Mouse (Mus musculus) natural killer cell, adult 2 months (primary cell): Measurements from ENCODE around the gene Gm21974.
A peak's percentile ranks its signal among the peaks of the same experiment; 100 is the strongest.
"Not testable (repeated sequence)": the region's sequence is repeated elsewhere in the genome, so short reads cannot be mapped to it uniquely, and the experiment has no call there.

Source experiments
- DNase-seq, 2 experiments: peaks; one replicate each; pipeline ENCODE4 v3.0.0; 2022; ENCODE audit warnings: low spot score in 2 of 2

Gene Gm21974

DNA sequence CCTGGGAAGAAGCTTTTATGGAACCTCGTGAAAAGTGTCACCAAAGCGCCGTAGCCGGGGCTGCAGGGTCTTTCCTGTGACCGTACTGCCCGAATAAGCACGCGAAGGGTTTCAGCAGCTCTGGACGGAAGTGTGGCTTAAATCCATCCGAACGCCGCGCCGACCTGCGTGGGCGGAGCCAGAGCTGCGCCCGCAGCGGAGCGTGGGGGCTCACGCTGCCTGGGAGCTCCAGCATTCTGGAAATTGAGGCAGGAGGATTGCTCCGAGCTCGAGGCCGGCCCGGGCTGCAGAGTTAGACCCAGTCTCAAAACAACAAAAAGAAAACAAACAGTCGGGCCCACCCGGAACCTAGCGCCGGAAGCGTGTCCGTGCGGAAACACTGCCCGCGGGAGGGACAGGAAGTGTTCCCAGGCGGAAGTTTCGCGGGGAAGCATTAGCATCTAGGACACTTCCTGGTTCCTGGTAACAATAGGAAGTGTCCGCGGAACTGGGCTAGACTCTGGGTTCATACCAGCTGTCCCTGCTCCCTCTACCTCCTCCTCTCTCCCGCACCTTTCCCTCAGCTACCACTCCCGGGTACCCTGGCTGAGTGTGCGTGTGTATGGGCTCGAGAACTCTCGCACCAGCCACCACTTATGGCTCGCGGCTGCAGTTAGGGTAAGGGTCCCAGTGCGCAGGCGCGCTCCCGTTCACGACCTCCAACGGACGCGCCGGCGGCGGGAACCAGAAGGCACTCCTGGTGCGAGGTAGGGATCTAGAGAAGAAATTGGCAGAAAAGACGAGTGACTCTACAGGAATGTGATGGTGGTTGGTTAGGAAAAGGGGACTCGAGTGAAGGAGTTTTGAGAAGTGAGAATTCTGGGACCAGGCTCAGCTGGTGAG, 18.5 kb downstream of the Gm21974 start, which contains the start of gene Zfp668:
TSS of gene Zfp668 (minus strand) at position 362 of the 882 bp plus-strand sequence.
- DNase-seq, result peak; percentile 88 to 90

DNA sequence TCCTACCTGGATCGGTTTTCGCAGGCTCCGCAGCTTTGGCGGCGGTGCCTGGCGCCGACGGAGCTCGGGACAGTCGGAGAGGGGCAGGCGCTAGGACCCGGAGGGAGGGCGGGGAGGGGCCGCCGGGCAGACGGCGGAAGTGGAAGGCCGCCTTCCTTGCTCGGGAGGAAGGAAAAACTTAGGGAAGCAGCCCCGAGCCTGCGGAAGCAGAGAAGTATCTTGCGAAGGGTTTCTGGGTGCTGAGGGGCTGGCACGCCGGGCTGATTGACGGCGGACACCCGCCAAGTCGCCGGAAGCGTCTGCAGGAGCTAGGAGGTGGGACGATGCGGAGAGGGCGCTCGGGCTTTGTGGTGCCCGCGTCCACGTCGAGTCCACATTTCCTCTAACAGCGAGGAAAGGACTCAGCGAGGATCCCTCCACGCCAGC, 19.2 kb downstream of the Gm21974 start, which contains the start of gene Zfp646:
TSS of gene Zfp646 (plus strand) at position 181 of the 426 bp plus-strand sequence.
- DNase-seq, result peak; percentile 62 to 67

DNA sequence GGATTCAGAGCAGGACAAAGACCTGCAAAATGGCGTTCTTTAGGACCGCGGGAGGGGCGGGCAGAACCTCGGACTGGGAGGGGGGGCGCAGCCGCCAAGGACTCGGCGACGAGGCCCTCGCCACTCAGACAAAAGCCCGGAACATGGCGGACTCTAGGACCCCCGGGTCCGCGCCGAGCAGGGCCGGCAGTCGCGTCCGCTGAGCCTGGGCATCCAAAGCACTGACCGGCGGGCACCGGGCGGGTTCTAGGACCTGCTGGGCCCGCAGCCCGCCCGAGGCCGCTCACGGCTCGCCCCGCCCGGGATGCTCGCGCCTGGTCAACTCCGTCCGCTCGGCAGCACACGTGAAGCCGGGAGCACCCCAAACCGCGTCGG, 19.6 kb downstream of the Gm21974 start:
- peak; percentile 87 to 88 for DNase-seq

DNA sequence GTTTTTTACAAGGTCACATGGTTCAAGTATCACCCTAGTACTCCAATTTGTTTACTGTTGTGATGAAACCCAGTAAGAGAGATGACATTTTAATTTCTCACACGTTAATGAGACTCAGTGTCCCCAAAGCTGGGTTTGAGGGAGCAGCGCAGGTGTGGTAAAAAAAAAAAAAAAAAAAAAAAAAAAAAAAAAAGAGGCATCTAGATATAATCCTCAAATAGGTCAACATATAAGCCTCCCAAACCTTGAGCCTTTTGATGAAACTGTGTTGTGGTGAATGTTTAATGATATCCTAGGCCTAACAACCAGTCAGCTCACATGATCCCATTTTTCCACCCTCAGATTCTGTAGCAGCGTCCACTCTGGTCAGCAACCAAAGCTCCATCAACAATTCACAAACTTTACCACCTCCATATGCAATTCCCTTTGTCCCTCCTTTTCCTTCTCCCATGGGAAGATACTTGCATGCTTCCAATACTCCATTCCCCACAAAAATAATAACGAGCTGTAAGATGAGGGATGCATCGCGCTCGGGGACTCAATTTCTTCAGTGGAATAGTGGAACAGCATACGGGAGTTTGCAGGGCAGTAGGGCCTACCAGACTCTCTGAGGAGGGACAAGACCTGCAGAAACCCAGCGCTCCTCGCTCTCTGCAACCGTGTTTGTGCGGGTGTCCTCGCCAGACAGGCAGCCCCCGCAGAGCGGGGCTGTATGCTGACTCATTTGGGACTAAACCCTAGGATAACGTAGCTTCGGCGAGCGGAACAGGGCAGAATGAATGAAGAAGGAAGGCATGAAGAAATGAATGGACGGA, 20.2 kb downstream of the Gm21974 start:
- no peak for DNase-seq

DNA sequence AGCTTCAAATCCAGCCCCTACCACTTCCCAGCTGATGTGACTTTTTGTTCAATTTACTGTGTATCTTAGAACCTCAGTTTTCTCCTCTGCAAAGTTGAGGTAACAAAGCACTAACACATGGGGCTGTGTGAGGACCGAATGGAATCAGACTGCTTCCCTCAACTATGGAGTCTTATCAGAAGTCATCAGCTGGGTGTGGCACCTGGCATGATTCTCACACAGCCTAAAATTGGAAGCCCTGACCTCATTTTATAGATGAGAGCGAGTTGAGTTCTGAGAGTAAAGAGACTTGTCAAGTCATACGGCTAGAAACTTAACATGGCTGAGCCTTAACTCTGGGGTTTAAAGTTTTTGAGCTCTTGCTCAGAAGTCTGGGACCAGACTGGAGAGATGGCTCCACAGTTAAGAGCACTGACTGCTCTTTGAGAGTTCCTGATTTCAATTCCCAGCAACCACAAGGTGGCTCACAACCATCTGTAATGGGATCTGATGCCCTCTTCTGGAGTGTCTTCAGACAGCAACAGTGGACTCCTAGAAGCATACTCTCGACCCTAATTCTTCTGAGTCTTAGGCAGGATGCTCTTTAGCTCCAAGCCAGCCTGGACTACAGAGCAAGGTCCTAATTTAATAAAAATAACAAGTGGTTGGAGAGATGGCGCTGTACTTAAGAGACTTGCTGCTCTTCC, 25.0 kb downstream of the Gm21974 start:
- no peak for DNase-seq

DNA sequence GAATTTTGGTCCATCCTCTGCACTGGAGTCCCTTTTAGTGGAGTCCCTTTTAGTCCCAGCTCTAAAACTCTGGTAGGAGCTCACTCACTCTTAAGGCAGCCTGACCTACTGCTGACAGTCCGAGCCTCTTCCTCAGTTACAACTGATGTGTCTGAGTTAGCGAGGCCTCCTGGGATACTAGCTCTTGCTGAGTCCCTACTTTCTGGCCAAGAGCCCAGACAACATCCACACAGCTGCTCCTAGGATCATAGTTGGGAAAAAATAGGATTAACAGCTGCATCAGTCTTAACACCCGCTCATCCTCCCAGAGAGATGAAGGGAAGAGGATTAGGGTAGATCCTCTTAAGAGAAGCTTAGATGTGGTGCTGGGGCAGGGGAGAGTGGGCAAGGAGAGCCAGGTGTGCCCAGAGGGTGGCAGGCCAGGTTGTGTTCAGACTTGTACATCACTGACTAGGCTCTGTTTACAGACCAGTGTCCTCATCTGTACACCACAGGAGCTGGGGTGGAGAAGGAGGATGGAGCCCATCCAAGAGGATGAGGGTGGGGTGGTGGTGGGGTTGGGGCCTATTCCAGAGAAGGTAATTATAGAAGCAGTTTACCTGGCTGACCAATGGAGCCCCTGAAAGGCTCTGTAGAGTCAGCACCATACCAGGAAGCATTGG, 26.0 kb downstream of the Gm21974 start:
- no peak for DNase-seq

DNA sequence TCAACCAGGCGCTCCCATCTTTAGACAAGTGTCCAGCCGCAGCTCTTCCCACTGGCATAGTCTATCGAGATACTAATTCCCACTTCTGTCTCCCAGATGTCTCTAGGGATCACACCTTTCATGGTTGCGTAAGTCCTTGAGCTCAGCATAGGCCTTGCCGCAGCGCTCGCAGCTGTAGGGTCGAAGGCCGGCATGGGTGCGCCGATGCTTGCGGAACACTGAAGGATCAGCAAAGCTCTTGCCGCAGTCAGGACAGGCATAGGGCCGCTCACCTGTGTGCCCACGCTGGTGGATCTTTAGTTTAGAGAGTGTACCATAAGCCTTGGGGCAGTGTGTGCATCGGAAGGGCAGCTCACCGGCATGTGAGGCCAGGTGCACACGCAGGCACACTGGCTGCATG, 27.6 kb downstream of the Gm21974 start:
- no peak for DNase-seq

DNA sequence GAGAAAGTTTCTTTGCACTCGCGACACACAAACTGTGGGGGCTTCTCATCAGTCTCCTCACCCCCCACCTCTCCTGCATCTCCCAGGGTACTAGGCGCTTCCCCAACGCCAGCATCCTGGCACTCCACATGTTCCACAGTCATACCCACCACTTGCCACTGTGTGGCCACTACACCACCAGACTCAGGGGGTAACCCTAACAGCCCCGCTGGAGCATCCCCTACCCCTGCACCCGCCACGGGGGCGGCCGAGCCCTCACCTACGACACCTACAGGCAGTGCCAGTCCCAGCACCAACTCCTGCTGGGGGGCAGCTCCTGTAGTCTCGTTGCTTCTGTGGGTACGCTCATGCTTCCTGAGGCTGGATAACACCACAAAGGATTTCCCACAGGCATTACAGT, 28.8 kb downstream of the Gm21974 start:
- DNase-seq, result no peak

DNA sequence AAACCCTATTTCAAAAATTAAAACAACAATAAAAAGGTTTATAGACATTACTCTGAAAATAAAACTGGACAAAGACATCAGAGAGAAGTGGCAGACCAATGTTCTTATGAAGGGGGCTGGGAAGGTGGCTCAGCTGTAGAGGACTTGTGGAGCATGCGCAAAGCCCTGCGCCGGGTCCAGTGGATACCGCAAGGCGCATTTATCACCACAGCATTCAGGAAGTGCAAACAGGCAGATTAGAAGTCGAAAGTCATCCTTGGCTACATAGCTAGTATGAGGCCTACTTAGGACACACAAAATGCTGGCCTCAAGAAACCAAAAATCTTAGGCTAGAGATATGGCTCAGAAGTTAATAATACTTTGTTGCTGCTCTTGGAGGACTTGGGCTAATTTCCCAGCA, 37.0 kb downstream of the Gm21974 start:
- no peak for DNase-seq

DNA sequence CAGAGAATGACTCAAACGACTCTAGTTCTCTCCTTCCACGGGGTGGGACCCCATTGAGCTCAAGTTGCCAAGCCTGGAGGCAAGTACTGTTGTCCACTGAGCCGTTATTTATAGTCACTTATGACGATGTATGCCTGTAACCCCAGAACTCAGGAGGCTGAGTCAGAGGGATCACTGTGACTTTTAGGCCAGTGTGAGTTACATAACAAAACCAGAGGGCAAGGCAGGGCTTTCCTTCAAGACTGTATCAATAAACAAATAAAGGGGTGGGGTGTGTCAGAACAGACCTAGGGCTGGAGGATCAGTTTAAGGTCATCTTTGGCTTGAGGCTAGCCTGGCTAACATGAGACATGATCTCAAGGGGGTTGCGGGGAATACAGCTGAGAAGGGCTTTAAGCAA, 44.3 kb downstream of the Gm21974 start:
- no peak for DNase-seq

DNA sequence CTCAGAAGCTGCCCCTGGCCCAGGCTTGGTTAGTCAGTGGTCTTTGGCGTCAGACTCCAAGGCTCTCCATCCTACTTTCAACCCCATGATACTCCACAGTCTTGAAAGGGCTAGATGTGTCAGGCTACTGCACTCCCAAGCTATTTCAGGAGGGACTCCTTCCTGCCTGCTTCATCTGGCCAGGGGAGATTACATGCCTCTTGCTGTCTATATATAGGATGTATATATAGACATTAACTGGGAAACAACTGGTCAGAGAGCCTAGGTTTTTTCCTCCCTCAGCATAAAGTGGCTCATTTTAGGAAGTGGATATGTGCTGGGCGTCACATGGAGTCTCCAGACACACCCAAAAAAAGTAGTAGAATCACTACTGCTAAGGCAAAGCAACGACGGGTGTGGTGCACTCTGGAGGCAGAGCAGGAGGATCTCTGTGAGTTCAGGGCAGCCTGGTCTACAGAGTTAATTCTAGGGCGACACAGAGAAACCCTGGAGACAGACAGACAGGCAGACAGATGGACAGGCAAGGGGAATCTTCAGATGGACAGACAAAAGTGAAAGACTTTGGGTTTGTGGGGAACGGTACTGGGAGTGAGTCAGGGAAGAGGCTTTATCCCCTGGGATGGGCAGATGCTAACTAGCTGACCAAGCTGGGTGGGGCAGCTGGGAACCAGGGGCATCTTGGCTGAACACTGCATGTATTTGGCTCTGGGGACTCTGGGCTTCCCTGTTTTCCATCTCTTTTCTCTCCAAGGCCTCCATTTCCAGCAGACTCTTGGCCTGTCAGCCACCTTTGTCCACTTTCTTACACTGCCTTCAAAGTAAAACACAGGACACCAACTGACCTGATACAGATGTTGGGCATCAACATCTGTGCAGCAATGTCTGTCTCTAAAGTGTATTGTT, 45.0 kb downstream of the Gm21974 start:
- DNase-seq, result no peak

DNA sequence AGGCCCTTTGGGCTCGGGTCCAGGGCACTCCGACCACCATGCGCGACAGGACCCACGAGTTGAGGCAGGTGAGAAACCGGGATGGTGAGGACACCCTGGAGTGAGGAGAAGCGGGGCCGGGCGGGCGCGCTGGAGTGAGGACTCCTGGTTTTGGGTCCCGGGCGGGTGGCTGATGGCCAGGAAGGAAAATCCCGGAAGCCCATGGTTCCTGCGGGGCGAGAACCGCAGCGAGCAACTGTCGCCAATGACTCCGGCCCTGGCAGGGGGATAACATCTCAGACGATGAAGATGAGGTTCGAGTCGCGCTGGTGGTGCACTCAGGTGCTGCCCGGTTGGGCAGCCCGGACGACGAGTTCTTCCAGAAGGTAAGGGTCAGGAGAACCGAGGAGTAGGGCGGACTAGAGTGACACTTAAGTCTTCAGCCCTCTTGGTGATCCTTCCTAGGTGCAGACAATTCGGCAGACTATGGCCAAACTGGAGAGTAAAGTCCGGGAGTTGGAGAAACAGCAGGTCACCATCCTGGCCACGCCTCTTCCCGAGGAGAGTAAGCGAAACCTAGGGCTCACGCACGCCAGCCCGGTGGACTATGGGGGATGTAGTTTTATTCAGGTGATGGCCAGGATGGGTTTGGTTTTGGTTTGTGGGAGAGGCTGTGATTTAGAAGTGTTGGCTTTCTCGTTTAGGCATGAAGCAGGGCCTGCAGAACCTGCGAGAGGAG, 53.1 kb downstream of the Gm21974 start:
- DNase-seq, result peak; percentile 75 to 76

DNA sequence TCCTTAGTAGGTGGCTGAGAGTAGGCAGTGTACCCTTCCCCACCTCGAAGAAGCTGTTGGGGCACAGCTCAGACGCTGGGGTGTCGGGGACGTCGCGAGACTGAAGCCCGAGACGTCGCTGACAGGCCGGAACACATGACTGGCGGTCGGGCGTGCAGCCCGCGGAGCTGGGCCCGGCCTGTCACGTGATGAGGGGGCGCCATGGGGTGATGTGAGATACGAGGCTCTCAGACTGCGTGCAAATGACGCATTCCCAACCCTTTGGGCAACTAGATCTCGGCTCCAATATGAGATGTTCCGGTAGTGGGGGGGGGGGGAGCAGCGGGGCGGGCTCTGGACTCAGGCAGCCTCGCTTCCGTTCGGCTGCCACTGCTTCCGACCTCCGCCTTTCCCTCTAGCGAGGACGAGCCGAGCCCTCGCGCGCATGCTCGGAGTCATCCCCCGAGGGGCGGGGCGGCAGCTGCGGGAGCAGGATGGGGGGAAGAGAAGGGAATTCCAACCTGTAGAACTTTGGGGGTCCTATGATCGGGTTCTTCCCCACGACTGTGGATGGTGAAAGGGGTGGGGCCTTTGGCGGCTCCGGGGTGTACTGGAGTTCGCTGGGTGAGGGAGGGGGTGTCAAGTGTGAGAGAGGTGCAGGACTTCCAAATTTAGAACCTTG, 53.8 kb downstream of the Gm21974 start:
- DNase-seq, result peak; percentile 88 to 93

DNA sequence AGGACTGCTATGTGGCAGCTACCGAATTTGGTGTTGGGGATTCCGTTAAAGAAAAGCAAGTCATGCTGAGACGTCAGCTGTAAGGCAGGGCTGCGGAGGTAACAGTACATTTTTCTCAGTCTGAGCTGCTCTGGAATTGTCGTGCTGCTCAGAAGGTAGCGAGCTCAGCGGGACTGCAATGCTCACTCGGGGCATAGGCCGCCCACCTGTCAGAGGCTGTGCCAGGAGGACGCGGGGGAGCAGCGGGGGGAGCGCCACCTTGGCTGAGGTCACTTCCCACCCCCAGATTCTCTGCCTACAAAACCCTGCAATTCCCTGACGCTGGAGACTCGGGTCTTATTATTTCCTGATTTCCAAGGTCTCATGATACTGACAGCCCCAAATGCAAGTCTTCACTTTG, 54.4 kb downstream of the Gm21974 start:
- no peak for DNase-seq

DNA sequence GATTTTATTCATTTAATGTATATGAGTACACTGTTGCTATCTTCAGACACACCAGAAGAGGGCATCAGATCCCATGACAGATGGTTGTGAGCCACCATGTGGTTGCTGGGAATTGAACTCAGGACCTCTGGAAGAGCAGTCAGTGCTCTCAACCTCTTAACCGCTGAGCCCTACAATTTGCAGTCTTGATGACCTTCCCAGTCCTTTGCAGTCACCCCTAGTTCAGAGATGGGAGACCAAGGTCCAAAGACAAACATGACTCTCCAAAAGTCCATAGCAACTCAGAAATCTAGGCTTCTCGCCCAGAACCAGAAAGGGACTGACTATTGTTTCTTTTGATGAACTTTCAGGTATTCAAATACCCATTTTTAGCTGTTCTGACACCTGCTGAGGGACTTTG, 55.2 kb downstream of the Gm21974 start:
- not testable (repeated sequence) for DNase-seq

DNA sequence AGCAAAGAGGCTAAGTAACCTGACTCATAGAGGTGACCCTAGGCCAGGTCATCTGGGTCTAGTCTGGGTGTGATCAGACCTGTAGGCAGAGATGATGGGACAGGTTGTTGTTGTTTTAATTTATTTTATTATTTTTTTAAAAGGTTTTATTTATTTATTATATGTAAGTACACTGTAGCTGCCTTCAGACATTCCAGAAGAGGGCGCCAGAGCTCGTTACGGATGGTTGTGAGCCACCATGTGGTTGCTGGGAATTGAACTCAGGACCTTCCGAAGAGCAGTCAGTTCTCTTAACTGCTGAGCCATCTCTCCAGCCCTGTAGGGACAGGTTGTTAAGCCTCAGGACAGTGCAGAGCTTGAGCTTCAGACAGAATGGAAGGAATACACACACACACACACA, 57.4 kb downstream of the Gm21974 start:
- DNase-seq, result not testable (repeated sequence)

DNA sequence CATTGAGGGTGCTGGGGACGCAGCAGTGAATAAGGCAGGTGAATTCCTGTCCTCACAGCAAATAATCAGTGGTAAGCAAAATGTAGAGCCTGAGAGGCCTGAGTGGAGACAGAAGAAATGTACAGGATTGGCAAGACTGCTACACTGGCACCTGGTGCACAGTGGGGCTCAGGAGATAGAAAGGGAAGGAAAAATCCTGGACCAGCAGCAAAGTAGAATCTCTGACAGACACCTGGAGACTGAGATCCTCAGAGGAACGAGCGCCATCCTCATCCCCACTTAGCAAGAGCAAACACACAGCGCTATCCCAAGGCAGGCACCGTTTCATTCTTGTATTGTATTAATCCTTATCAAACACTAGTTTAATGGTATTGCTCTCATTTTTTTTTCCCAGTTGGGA, 57.8 kb downstream of the Gm21974 start:
- DNase-seq, result no peak
